Mouse (Mus musculus) cortical plate, adult 2 months (tissue): ENCODE data around the gene Slc22a23.

Source experiments
- CTCF ChIP-seq: fragments of 200-500 bp; IDR thresholded peaks from 2 replicates; pipeline ENCODE4 v1.5.1; 2011; ENCODE audit warnings: mild to moderate bottlenecking, control low read depth, low read length; ENCODE audit not compliant: insufficient read depth; ENCODE audit errors: extremely low read depth
- POLR2A ChIP-seq: fragments of 200-500 bp; IDR thresholded peaks from 2 replicates; pipeline ENCODE4 v1.6.1; 2011; ENCODE audit warnings: mild to moderate bottlenecking, low read length, control low read depth; ENCODE audit not compliant: insufficient read depth; ENCODE audit errors: extremely low read depth

DNA sequence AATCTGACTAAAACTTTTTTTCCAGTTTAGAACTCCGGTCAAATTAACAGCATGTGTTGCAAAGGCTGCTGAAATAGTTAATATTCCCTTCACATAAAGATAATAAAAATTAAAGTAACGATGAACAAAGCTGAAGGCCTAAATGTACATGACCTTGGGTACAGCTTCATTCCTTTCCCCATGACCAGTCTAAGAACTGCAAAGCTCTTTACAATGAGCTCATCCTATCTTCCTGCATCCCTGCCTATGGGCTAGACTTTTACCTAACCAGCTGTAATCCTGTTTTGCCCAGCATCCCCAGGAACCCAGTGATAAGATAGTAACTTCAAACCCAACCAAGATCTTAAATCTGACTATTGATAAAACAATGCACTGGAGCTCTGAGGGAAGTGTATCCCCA lies 56.9 kb downstream of the Slc22a23 start:
- TF ChIP-seq POLR2A (no peak), CTCF (no peak)
